Mouse (Mus musculus) neural tube, embryonic 14.5 days (tissue): ENCODE data around the gene Cars. TPM values are rescaled to one million over a fixed set of nuclear protein-coding genes. Genes with fewer than 3 reads are reported as not detected.

ENCODE experiments used
- ATAC-seq: fragments of 200-750 bp; cut with Nextera tagmentation; 2 replicates; pipeline ENCODE4 v1.8.0; 2017; ENCODE audit warnings: low read depth, mild to moderate bottlenecking, moderate TSS enrichment, moderate library complexity
- H3K27ac ChIP-seq: fragments of 300-500 bp; sonication (generic); 2 replicates; pipeline ENCODE4 v1.5.1; 2014; ENCODE audit warnings: low read depth, mild to moderate bottlenecking, control low read depth, low read length, moderate library complexity, mixed read lengths
- H3K27me3 ChIP-seq: fragments of 300-500 bp; sonication (generic); 2 replicates; pipeline ENCODE4 v1.6.1; 2014; ENCODE audit warnings: low read length; ENCODE audit not compliant: control insufficient read depth, insufficient read depth
- H3K36me3 ChIP-seq: fragments of 300-500 bp; sonication (generic); 2 replicates; pipeline ENCODE4 v1.6.1; 2014; ENCODE audit warnings: low read length, mixed read lengths; ENCODE audit not compliant: control insufficient read depth, insufficient read depth
- H3K4me1 ChIP-seq: fragments of 300-500 bp; sonication (generic); 2 replicates; pipeline ENCODE4 v1.6.1; 2014; ENCODE audit warnings: low read length; ENCODE audit not compliant: control insufficient read depth, insufficient read depth
- H3K4me2 ChIP-seq: fragments of 300-500 bp; sonication (generic); 2 replicates; pipeline ENCODE4 v1.6.1; 2014; ENCODE audit warnings: mild to moderate bottlenecking, low read depth, low read length, control low read depth
- H3K4me3 ChIP-seq: fragments of 300-500 bp; sonication (generic); 2 replicates; pipeline ENCODE4 v1.5.1; 2014; ENCODE audit warnings: low read depth, low read length, control low read depth, mixed read lengths
- H3K9ac ChIP-seq: fragments of 300-500 bp; sonication (generic); replicated peaks from 2 replicates; pipeline ENCODE4 v1.6.1; 2014; ENCODE audit warnings: low read depth, mild to moderate bottlenecking, control low read depth, low read length, mixed read lengths
- H3K9me3 ChIP-seq: fragments of 300-500 bp; sonication (generic); 2 replicates; pipeline ENCODE4 v1.6.1; 2016; ENCODE audit warnings: low read length; ENCODE audit not compliant: control insufficient read depth
- WGBS: fragments of 180-500 bp; shearing (Covaris S2); extraction: QIAGEN DNeasy Blood & Tissue Kit; methylation state at CpG from one replicate; pipeline ENCODE4 v1.1.7; 2014; 5-methylcytosine and 5-hydroxymethylcytosine counted together
- polyA plus RNA-seq: library from polyadenylated mRNA; unstranded; fragments of >200 nt; fragmentation: Nextera tagmentation; extraction: Ambion mirVana; gene quantifications from 2 replicates; pipeline ENCODE4 v1.2.1, GENCODE M21; 2014

The Cars gene
- polyA plus RNA-seq, 1 experiment from 2014 or later, result 65.0 TPM

DNA sequence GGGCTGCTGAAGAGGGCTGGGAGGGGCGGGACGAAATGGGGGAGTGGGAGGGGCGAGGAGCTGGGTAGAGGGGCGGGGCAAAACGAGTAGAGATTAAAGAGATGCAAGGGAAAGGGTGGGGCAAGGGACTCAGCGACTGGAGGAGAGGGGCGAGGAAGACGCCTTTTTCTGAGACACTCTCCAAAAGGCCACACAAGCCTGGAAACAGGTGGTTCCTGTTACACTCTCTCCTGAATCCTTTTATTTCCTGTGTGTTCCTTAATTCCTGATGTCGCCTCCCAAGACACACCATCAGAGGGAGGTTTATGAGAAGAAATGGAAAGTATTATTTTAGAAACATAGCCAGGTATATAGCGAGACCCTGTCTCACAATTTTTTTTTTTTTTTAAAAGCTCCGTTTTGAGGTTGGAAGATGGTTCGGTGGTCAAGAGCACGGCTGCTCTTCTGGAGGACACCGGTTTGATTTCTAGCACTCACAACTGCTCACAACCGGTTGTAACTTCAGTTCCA, 396 bp upstream of the Cars start:
- H3K4me2 ChIP-seq, result peak overlapping the region; percentile 97
- H3K36me3 ChIP-seq, result no peaks in the 10 kb centered on the region
- H3K27ac ChIP-seq, result no peak overlapping the region
- H3K27me3 ChIP-seq, result no peaks in the 10 kb centered on the region
- no peaks in the 10 kb centered on the region for H3K9me3 ChIP-seq
- peak overlapping the region; percentile 83 for H3K4me3 ChIP-seq
- ATAC-seq, result no peak
- peaks cover 11% of the 10 kb centered on the region for H3K4me1 ChIP-seq
- WGBS, result 8% methylated on average over 15 of the region's 15 CpGs
- no peak overlapping the region; the same call in 1 of the 2 replicates for H3K9ac ChIP-seq

DNA sequence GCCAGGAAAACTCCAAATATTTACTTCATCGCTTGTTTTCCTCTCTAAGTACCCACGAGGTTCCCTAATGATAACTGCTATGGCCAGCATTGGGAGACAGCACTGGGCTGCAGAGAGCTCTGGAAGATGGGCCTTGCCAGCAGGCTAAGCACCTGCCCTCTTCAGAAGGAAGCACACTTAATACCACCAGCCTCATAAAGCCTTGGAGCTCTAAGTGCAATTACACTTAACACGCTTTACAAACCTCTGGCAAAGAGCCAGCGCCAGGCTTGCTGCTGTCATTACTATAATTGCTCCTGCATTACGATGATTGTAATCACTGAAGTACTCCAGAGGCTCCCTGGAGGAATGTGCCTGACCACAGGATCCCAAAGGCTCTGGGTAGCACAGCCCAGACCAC, 5.0 kb downstream of the Cars start:
- ATAC-seq, result peak; percentile 58; the same call in 1 of the 2 replicates
- WGBS, result 44% methylated on average over 5 of the region's 5 CpGs
- no peak overlapping the region for H3K4me3 ChIP-seq
- H3K9me3 ChIP-seq, result no peaks in the 10 kb centered on the region
- no peaks in the 10 kb centered on the region for H3K27me3 ChIP-seq
- no peak overlapping the region for H3K9ac ChIP-seq
- H3K4me2 ChIP-seq, result no peak overlapping the region
- H3K27ac ChIP-seq, result peak overlapping the region; percentile 44; the same call in 1 of the 2 replicates
- H3K36me3 ChIP-seq, result peaks cover 10% of the 10 kb centered on the region; the same call in 1 of the 2 replicates
- peaks cover 19% of the 10 kb centered on the region for H3K4me1 ChIP-seq

DNA sequence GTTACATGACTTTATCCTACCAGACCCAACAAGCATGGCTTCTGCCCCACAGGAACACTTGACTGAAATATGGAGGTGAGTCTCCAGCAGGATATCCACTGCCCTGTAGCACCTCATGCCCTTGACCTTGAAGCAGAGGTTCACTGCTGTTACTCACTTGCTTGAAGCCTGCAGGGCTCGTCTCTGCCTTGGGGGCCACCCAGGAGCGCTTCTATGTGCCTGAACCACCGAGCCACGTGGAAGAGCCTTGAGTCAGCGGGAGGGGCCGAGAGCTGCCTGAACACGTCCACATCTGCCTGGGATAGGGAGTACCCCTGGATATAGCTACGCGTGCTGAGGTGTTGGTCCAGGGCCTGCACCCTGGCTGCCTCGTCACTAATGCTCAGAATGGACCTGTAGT, 7.6 kb downstream of the Cars start:
- Histone ChIP-seq H3K27me3 (no peaks in the 10 kb centered on the region), H3K4me1 (peaks cover 10% of the 10 kb centered on the region; the same call in 1 of the 2 replicates), H3K9ac (no peak overlapping the region), H3K27ac (no peak overlapping the region), H3K4me2 (no peak overlapping the region), H3K9me3 (no peaks in the 10 kb centered on the region), H3K4me3 (no peak overlapping the region), H3K36me3 (peaks cover 29% of the 10 kb centered on the region)
- 95% methylated on average over 10 of the region's 10 CpGs for WGBS
- ATAC-seq, result no peak

DNA sequence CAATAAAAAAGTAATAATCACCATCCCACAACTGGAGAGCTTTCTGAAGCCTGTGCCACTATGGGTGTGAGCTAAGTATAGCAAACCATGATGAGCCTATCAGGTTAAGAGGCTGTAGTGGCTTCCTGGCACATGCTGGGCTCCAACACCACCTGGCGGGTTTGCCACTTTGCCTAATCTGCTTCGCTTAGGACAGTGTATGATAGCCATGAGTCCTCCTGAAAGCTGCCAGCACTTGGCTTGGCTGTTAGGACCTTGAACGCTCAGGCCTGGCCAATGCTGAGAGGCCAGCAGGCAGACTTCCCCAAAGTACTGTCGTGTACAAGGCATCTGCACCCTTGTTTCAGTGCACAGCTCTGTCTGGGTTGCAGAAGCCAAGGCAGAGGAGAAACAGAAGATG, 11.9 kb downstream of the Cars start:
- H3K4me2 ChIP-seq, result no peak overlapping the region
- H3K9me3 ChIP-seq, result no peaks in the 10 kb centered on the region
- H3K36me3 ChIP-seq, result peaks cover 52% of the 10 kb centered on the region
- no peak overlapping the region for H3K9ac ChIP-seq
- no peak overlapping the region for H3K27ac ChIP-seq
- H3K27me3 ChIP-seq, result no peaks in the 10 kb centered on the region
- 94% methylated on average over 4 of the region's 4 CpGs for WGBS
- H3K4me3 ChIP-seq, result no peak overlapping the region
- no peaks in the 10 kb centered on the region for H3K4me1 ChIP-seq
- ATAC-seq, result no peak

DNA sequence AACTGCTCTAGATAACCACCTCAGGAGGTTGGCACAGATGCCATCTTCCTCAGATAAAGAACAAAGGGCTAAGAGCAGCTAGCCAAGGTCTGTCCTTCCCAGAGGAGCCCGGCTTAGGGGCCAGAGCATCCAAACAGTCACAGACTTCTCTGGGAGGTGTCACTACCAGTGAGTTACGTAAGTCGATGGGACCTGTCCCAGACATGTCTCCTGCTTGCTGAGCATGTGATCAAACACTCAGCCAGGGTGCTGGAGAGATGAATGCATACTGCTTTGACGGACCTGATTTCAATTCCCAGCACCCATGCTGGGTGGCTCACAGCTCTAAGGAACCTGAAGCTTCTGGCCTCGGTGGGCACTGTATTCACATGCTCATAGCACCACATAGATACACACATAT, 12.3 kb downstream of the Cars start:
- Histone ChIP-seq H3K4me2 (no peak overlapping the region), H3K9me3 (no peaks in the 10 kb centered on the region), H3K9ac (no peak overlapping the region), H3K4me1 (no peaks in the 10 kb centered on the region), H3K27ac (no peak overlapping the region), H3K4me3 (no peak overlapping the region), H3K36me3 (peaks cover 53% of the 10 kb centered on the region), H3K27me3 (no peaks in the 10 kb centered on the region)
- 93% methylated on average over 5 of the region's 5 CpGs for WGBS
- no peak for ATAC-seq

DNA sequence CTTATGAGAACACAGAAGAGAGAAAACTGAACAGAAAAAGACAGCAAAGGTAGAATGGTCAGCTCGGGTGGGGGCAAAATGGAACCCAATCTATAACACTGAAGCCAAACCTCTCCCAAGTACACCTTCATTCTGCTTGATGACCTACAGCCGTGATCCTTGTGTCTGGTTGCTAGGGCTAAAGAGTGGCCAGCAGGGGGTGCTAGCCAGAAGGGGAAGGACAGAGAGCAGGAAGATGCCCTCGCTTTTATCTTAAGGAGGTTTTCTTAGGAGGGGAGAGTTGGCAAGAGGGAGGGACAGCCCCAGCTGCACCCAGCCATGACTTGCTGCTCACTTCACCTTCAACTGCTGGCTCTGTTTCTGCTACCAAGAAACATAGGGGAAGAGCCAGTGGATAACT, 15.9 kb downstream of the Cars start:
- Histone ChIP-seq H3K27ac (no peak overlapping the region), H3K9ac (no peak overlapping the region), H3K9me3 (no peaks in the 10 kb centered on the region), H3K36me3 (peaks cover 52% of the 10 kb centered on the region), H3K4me3 (no peak overlapping the region), H3K27me3 (no peaks in the 10 kb centered on the region), H3K4me2 (no peak overlapping the region), H3K4me1 (no peaks in the 10 kb centered on the region)
- 39% methylated on average over 3 of the region's 3 CpGs for WGBS
- no peak for ATAC-seq

DNA sequence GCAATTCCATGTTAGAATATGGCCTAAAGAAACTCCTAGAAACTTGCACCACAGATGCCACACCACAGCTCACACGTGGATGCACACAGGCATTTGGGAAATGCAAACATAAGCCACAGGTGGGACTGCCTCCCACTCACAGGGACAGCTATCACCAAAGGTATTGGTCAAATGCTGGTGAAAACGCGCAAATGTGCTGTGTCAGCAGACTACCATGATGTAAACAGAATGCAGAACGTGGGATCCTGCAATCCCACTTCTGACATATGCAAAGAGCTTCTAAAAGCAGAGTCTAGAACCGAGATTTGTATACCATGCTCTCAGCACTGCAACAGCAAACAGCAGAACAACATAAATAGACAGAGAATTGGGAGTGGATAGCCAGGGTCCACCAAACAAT, 16.9 kb downstream of the Cars start:
- Histone ChIP-seq H3K27me3 (no peaks in the 10 kb centered on the region), H3K4me2 (no peak overlapping the region), H3K4me1 (no peaks in the 10 kb centered on the region), H3K4me3 (no peak overlapping the region), H3K9ac (no peak overlapping the region), H3K36me3 (peaks cover 50% of the 10 kb centered on the region), H3K9me3 (no peaks in the 10 kb centered on the region), H3K27ac (no peak overlapping the region)
- no peak for ATAC-seq
- 92% methylated on average over 5 of the region's 5 CpGs for WGBS

DNA sequence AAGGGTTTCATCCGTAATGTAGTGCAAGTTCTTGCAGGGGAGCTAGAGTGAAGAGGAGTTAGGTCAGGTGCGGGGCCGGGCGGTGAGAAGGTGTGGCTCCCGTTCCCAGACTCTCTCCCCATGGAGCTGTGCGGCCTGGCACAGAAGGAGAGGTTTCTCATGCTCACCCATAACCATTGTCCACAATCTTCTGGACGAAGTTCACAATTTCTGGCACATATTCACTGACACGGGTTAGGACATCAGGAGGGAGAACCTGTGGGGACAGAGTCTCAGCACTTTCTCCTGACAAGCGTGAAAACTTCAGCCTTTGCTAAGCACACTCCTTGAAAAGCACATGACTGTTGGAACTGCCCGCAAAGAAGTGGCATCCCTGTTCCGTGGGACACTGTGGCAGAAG, 24.1 kb downstream of the Cars start:
- H3K27ac ChIP-seq, result no peak overlapping the region
- H3K4me2 ChIP-seq, result no peak overlapping the region
- 96% methylated on average over 11 of the region's 11 CpGs for WGBS

DNA sequence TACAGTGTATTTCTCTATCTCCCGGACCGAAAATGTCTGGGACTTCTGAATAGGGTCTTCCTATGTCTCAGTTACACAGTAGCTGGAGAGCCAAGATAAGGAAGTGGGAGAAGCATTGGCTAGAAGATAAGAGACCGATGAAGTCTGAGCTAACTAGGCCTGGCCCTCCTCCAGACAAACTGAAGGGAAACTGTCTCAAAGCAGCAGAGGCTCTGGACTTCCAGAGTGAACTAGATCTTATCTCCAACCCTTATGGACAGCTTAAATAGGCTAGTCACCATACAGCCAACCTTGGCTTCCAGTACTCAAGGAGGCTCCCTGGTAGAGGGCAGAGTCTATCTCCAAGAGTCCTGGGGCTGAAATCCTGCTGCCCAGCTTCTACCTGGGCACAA, 34.2 kb downstream of the Cars start:
- no peaks in the 10 kb centered on the region for H3K9me3 ChIP-seq
- H3K36me3 ChIP-seq, result peaks cover 58% of the 10 kb centered on the region
- WGBS, result 96% methylated on average over 3 of the region's 3 CpGs
- H3K4me3 ChIP-seq, result no peak overlapping the region
- no peak overlapping the region for H3K27ac ChIP-seq
- no peaks in the 10 kb centered on the region for H3K4me1 ChIP-seq
- no peak overlapping the region for H3K4me2 ChIP-seq
- H3K9ac ChIP-seq, result no peak overlapping the region
- H3K27me3 ChIP-seq, result no peaks in the 10 kb centered on the region
- no peak for ATAC-seq

More for the DNA sequence above, 24.1 kb downstream of the Cars start:
- Histone ChIP-seq H3K36me3 (peaks cover 60% of the 10 kb centered on the region), H3K4me1 (no peaks in the 10 kb centered on the region), H3K27me3 (no peaks in the 10 kb centered on the region), H3K9ac (no peak overlapping the region), H3K9me3 (no peaks in the 10 kb centered on the region), H3K4me3 (no peak overlapping the region)
- ATAC-seq, result no peak
